Mouse (Mus musculus) frontal cortex, postnatal 14 days (tissue): Measurements from ENCODE around the gene Defb25.

Source experiments
- DNase-seq, 2 experiments: peaks; one replicate each; pipeline ENCODE4 v3.0.0; 2022; ENCODE audit warnings: low spot score in 2 of 2

Defb25 gene

GRCm38 (mm10) chr2:152628066-152628465 lies 5.2 kb upstream of the Defb25 start:
- no peak for DNase-seq

- no peak for DNase-seq
Measured at GRCm38 (mm10) chr2:152626774-152627591, 4.1 kb upstream of the Defb25 start, which contains the start of gene Rem1. TSS of gene Rem1 (plus strand) at chr2:152626951.

- DNase-seq: no peak
Measured at GRCm38 (mm10) chr2:152625256-152625655, 2.4 kb upstream of the Defb25 start.

GRCm38 (mm10) chr2:152624566-152624965 lies 1.7 kb upstream of the Defb25 start:
- no peak for DNase-seq

GRCm38 (mm10) chr2:152622151-152622550 lies 702 bp downstream of the Defb25 start:
- DNase-seq: no peak

GRCm38 (mm10) chr2:152620367-152621134 lies 2.3 kb downstream of the Defb25 start:
- DNase-seq: no peak

GRCm38 (mm10) chr2:152617374-152617773 lies 5.5 kb downstream of the Defb25 start:
- DNase-seq: no peak

GRCm38 (mm10) chr2:152616470-152616869 lies 6.4 kb downstream of the Defb25 start:
- DNase-seq: no peak

GRCm38 (mm10) chr2:152615563-152615962 lies 7.3 kb downstream of the Defb25 start:
- DNase-seq: peak in 1 of 2 experiments; percentile 55

- no peak for DNase-seq
Measured at GRCm38 (mm10) chr2:152612193-152612592, 10.7 kb downstream of the Defb25 start.

GRCm38 (mm10) chr2:152608719-152609118 lies 14.1 kb downstream of the Defb25 start:
- DNase-seq: no peak

GRCm38 (mm10) chr2:152607746-152608145 lies 15.1 kb downstream of the Defb25 start:
- DNase-seq: no peak

- DNase-seq: no peak
Measured at GRCm38 (mm10) chr2:152604057-152604456, 18.8 kb downstream of the Defb25 start, which contains the start of gene Defb36. TSS of gene Defb36 (plus strand) at chr2:152604327.

- no peak for DNase-seq
Measured at GRCm38 (mm10) chr2:152601275-152601960, 21.4 kb downstream of the Defb25 start.

GRCm38 (mm10) chr2:152600076-152600475 lies 22.8 kb downstream of the Defb25 start:
- no peak for DNase-seq

GRCm38 (mm10) chr2:152599299-152599698 lies 23.6 kb downstream of the Defb25 start, which contains the start of gene Defb45:
TSS of gene Defb45 (minus strand) at chr2:152599399.
- DNase-seq: no peak

- no peak for DNase-seq
Measured at GRCm38 (mm10) chr2:152589021-152589420, 33.8 kb downstream of the Defb25 start.

GRCm38 (mm10) chr2:152588450-152588849 lies 34.4 kb downstream of the Defb25 start:
- DNase-seq: no peak

- DNase-seq: no peak
Measured at GRCm38 (mm10) chr2:152586926-152587560, 35.8 kb downstream of the Defb25 start.

GRCm38 (mm10) chr2:152580612-152581011 lies 42.2 kb downstream of the Defb25 start:
- DNase-seq: no peak

GRCm38 (mm10) chr2:152580107-152580506 lies 42.7 kb downstream of the Defb25 start, which contains the start of gene Defb19:
TSS of gene Defb19 (minus strand) at chr2:152580312.
- DNase-seq: no peak
